ENCODE assay signal across 27 mouse cellular contexts in genomic region chr13:47700556-47700955, GRCm38 (mm10).
DNase-seq lines count a peak whose midpoint lies in the region; ATAC-seq and TF ChIP-seq lines count a peak whose summit lies in the region.
"Had no signal": no experiment of that assay in that cellular context is flagged by ENCODE, and none has a peak within 500 bp of the region (broad histone marks: within the 10 kb centered on the region; RNA-seq: fewer than 3 reads in every experiment).

No protein-coding gene starts in this region.

- no peaks in the 10 kb centered on the region for H3K4me1 ChIP-seq in embryonic facial prominence, embryonic 14.5 days (ENCODE audit: control insufficient read depth, insufficient read depth, low read length)
- no peaks in the 10 kb centered on the region for H3K4me1 ChIP-seq in embryonic facial prominence, embryonic 10.5 days
- H3K4me1 ChIP-seq in kidney, postnatal 0 days (replicated peaks; ENCODE audit: insufficient read depth, low read length) = no peaks in the 10 kb centered on the region
- no peaks in the 10 kb centered on the region for H3K4me1 ChIP-seq in kidney, embryonic 14.5 days (ENCODE audit: control insufficient read depth, insufficient read depth, low read length)
- H3K4me1 ChIP-seq in forebrain, embryonic 12.5 days = no peaks in the 10 kb centered on the region
- H3K4me1 ChIP-seq: hindbrain, embryonic 10.5 days; intestine, embryonic 15.5 days had no signal

- no peaks in the 10 kb centered on the region for H3K27me3 ChIP-seq in embryonic facial prominence, embryonic 14.5 days (replicated peaks; ENCODE audit: control insufficient read depth, insufficient read depth, low read length)
- no peaks in the 10 kb centered on the region for H3K27me3 ChIP-seq in embryonic facial prominence, embryonic 10.5 days (replicated peaks; ENCODE audit: low read depth, poor library complexity, severe bottlenecking)
- no peaks in the 10 kb centered on the region for H3K27me3 ChIP-seq in kidney, postnatal 0 days (ENCODE audit: insufficient read depth, low read length)
- no peaks in the 10 kb centered on the region for H3K27me3 ChIP-seq in kidney, embryonic 14.5 days (ENCODE audit: control insufficient read depth, insufficient read depth, low read length)
- no peaks in the 10 kb centered on the region for H3K27me3 ChIP-seq in forebrain, embryonic 12.5 days
- H3K27me3 ChIP-seq: CH12.LX; forebrain, embryonic 13.5 days; hindbrain, embryonic 13.5 days; intestine, embryonic 15.5 days had no signal

- H3K27ac ChIP-seq in embryonic facial prominence, embryonic 14.5 days (replicated peaks; ENCODE audit: low read depth, low read length) = no peak overlapping the region
- H3K27ac ChIP-seq in embryonic facial prominence, embryonic 10.5 days (replicated peaks) = no peak overlapping the region
- H3K27ac ChIP-seq in kidney, postnatal 0 days = no peak overlapping the region
- H3K27ac ChIP-seq in kidney, embryonic 14.5 days (ENCODE audit: low read depth, low read length) = no peak overlapping the region
- H3K27ac ChIP-seq in forebrain, embryonic 12.5 days = no peak overlapping the region
- H3K27ac ChIP-seq: forebrain, embryonic 13.5 days; hindbrain, embryonic 10.5 days; hindbrain, embryonic 13.5 days; intestine, embryonic 15.5 days had no signal

- WGBS in embryonic facial prominence, embryonic 14.5 days = 57% methylated on average over 3 of the region's 3 CpGs
- 79% methylated on average over 3 of the region's 3 CpGs for WGBS in embryonic facial prominence, embryonic 10.5 days
- 58% methylated on average over 3 of the region's 3 CpGs for WGBS in kidney, postnatal 0 days
- WGBS in kidney, embryonic 14.5 days = 66% methylated on average over 3 of the region's 3 CpGs
- WGBS in forebrain, embryonic 12.5 days = 72% methylated on average over 3 of the region's 3 CpGs

- H3K36me3 ChIP-seq in embryonic facial prominence, embryonic 14.5 days (ENCODE audit: control insufficient read depth, insufficient read depth, low read length) = no peaks in the 10 kb centered on the region
- no peaks in the 10 kb centered on the region for H3K36me3 ChIP-seq in embryonic facial prominence, embryonic 10.5 days (replicated peaks)
- no peaks in the 10 kb centered on the region for H3K36me3 ChIP-seq in kidney, postnatal 0 days (ENCODE audit: insufficient read depth, low read length)
- no peaks in the 10 kb centered on the region for H3K36me3 ChIP-seq in kidney, embryonic 14.5 days (ENCODE audit: control insufficient read depth, insufficient read depth, low read length)
- no peaks in the 10 kb centered on the region for H3K36me3 ChIP-seq in forebrain, embryonic 12.5 days (replicated peaks)
- H3K36me3 ChIP-seq: G1E; hindbrain, embryonic 10.5 days; hindbrain, embryonic 13.5 days; intestine, embryonic 15.5 days had no signal

- H3K4me2 ChIP-seq in embryonic facial prominence, embryonic 14.5 days (ENCODE audit: low read depth, low read length) = no peak overlapping the region
- H3K4me2 ChIP-seq in kidney, postnatal 0 days (ENCODE audit: low read length) = no peak overlapping the region
- H3K4me2 ChIP-seq in kidney, embryonic 14.5 days (replicated peaks; ENCODE audit: low read depth, low read length) = no peak overlapping the region
- H3K4me2 ChIP-seq in forebrain, embryonic 12.5 days = no peak overlapping the region
- H3K4me2 ChIP-seq: forebrain, embryonic 13.5 days; heart, embryonic 11.5 days; hindbrain, embryonic 13.5 days; intestine, embryonic 15.5 days had no signal

- ATAC-seq in embryonic facial prominence, embryonic 14.5 days (ENCODE audit: low read depth) = no peak
- ATAC-seq in kidney, postnatal 0 days (replicated peaks; ENCODE audit: low FRiP score, low read depth) = no peak
- ATAC-seq in kidney, embryonic 14.5 days (ENCODE audit: low FRiP score, low TSS enrichment) = no peak
- no peak for ATAC-seq in forebrain, embryonic 12.5 days (ENCODE audit: low FRiP score)
- ATAC-seq: forebrain, embryonic 13.5 days; forebrain, embryonic 16.5 days; hindbrain, embryonic 16.5 days; intestine, embryonic 15.5 days had no signal

- H3K9ac ChIP-seq in embryonic facial prominence, embryonic 14.5 days (ENCODE audit: low read depth, low read length) = no peak overlapping the region
- no peak overlapping the region for H3K9ac ChIP-seq in kidney, postnatal 0 days (ENCODE audit: low read depth, low read length)
- H3K9ac ChIP-seq in kidney, embryonic 14.5 days (ENCODE audit: low read depth, low read length) = no peak overlapping the region
- no peak overlapping the region for H3K9ac ChIP-seq in forebrain, embryonic 12.5 days
- H3K9ac ChIP-seq: forebrain, embryonic 13.5 days; hindbrain, embryonic 13.5 days; intestine, embryonic 15.5 days had no signal

- H3K4me3 ChIP-seq in embryonic facial prominence, embryonic 14.5 days (ENCODE audit: low read depth, low read length) = no peak overlapping the region
- H3K4me3 ChIP-seq in embryonic facial prominence, embryonic 10.5 days = no peak overlapping the region
- H3K4me3 ChIP-seq in kidney, postnatal 0 days (replicated peaks; ENCODE audit: low read depth, low read length) = no peak overlapping the region
- no peak overlapping the region for H3K4me3 ChIP-seq in kidney, embryonic 14.5 days (ENCODE audit: low read length)
- no peak overlapping the region for H3K4me3 ChIP-seq in forebrain, embryonic 12.5 days (replicated peaks)
- H3K4me3 ChIP-seq: erythroblast, embryonic 14.5 days; forebrain, embryonic 13.5 days; hindbrain, embryonic 10.5 days; hindbrain, embryonic 13.5 days; intestine, embryonic 15.5 days had no signal

- peak; percentile 57 for DNase-seq in embryonic facial prominence, embryonic 14.5 days (ENCODE audit: low spot score)
- DNase-seq in embryonic facial prominence, embryonic 10.5 days (ENCODE audit: low spot score) = no peak
- DNase-seq in kidney, postnatal 0 days (ENCODE audit: low spot score) = peak; percentile 3
- DNase-seq in 3T3-L1 (ENCODE audit: low read depth, low spot score) = peak; percentile 5
- DNase-seq: adrenal gland, adult 2 months; adrenal gland, postnatal 14 days; B cell, adult 2 months; cerebellum, adult 11-12 months; cerebellum, adult 8-10 months; cerebellum, postnatal 10 days; cerebellum, postnatal 36 days; embryo, embryonic 11 days; gastrocnemius, postnatal 10 days; gastrocnemius, postnatal 36 days; kidney, adult 11 months had no signal

- TF ChIP-seq CTCF in kidney, postnatal 0 days (IDR thresholded peaks at IDR 0.05; ENCODE audit: low read depth) = no peak

- no peaks in the 10 kb centered on the region for H3K9me3 ChIP-seq in embryonic facial prominence, embryonic 14.5 days (ENCODE audit: control insufficient read depth, low read length)
- H3K9me3 ChIP-seq in embryonic facial prominence, embryonic 10.5 days = no peaks in the 10 kb centered on the region
- no peaks in the 10 kb centered on the region for H3K9me3 ChIP-seq in kidney, postnatal 0 days (replicated peaks; ENCODE audit: low read length)
- no peaks in the 10 kb centered on the region for H3K9me3 ChIP-seq in kidney, embryonic 14.5 days (ENCODE audit: control insufficient read depth, low read length)
- no peaks in the 10 kb centered on the region for H3K9me3 ChIP-seq in forebrain, embryonic 12.5 days
- H3K9me3 ChIP-seq: forebrain, embryonic 13.5 days; hindbrain, embryonic 10.5 days; hindbrain, embryonic 13.5 days; intestine, embryonic 15.5 days had no signal
